Mouse (Mus musculus) spleen, adult 12 weeks (tissue): ENCODE results near the gene Nufip2.
"Not testable (repeated sequence)": the region's sequence is repeated elsewhere in the genome, so short reads cannot be mapped to it uniquely, and the experiment has no call there.

Experiments
- DNase-seq: peaks from one replicate; pipeline ENCODE4 v3.0.0; 2022; ENCODE audit warnings: low spot score

Gene Nufip2

DNA sequence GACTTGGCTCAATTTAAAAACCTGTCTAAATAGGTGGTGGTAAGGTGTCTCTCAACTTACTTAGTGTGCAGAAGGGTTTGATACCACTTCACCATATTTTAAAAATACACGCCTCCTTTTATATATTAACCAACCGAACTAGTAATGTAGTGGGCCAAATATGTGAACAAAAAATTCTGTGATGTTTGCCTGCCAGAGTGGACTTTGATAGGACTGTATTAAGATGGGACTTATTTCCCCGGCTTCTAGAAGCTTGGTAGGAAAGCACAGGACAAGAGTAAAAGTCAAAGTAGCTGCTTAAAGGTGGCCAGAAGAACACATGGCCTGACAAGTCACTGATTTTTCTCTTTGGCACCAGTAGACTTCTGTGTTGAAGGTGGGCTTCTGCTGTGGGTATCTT is 27.8 kb downstream of the Nufip2 start:
- no peak for DNase-seq

DNA sequence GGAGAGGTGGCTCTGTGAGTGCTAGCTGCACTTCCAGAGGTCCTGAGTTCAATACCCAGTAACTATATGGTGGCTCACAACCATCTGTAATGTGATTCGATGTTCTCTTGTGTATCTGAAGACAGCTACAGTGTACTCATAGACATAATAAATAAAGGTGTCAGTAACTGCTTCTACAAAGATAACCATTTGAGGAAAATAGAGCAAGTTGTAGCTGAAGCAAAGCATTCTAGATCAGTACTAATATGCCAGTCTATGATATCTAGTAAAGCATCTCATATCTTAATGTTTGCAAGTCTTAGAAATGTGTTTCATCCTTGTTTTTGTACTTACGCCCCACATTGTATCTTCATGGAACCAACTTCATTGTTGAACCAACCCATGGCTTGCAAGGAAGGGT is 33.1 kb downstream of the Nufip2 start:
- no peak for DNase-seq

DNA sequence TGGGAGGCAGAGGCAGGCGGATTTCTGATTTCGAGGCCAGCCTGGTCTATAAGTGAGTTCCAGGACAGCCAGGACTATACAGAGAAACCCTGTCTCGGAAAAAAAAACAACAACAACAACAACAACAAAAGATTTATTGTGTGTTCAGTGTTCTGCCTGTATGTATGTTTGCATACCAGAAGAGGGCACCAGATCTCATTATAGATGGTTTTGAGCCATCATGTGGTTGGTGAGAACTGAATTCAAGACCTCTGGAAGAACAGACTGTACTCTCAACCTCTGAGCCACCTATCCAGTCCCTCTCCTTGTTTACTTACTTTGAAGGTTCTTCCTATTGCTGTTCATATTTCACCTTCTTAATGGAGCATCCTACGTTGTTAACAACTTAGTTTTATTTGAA is 35.4 kb downstream of the Nufip2 start:
- no peak for DNase-seq

DNA sequence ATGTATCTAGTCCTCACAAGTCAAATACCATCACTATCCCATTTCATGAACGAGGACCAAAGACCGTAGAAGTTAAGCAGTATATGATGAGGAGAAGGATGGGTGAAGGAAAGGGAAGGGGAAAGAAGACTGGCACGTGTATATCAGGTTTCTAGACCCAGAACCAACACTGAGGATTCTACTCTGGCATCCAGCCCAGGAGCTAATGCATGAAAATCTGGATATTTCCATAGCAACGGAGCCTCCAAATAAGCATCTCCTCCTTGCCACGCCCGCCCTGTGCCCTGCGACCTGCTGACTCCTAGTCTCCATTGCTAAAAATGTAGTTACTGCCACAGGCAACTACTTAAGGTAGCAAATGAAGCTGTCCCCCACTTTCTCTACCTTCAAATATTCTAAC is 38.8 kb downstream of the Nufip2 start:
- no peak for DNase-seq

DNA sequence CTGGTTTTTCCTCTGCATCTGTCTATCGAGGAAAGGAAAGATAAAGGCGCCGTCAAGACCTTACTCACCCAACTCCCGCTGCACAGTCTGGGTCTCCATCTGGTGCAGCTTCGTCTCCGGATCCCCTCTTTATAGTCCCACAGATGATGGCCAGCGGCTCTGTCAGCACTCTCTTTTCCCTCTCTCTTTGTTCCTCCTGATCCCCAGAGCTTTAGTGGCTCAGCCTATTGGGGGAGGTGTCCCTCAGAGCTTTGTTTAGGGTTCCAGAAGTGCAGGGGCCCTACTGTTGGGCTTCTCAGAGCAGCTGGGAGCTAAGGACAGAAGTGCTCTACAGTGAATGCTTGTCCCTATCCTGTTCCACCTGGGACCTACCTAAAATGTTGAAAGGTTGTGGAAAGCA is 39.2 kb downstream of the Nufip2 start, which contains the start of gene Cryba1:
TSS of gene Cryba1 (minus strand) at position 101 of the 400 bp plus-strand sequence.
- no peak for DNase-seq

DNA sequence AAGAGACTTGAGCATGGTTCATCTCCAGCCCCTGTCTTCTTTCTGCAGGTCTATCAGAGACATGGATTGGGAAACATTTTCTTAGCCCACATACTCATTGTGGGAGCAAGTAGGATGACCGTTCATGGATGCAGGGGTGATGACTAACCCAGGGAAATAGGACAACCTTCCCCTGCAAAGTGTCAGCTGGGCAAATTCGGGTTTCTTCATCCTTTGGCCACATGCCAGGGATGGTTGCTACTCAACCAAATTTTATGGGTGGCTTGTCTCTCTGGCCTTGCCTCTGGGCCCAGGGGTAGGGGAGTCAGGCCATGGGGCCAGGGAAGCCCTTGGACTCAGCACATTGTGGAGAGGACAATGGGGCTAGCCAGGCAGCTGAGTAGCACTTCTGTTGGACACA is 42.6 kb downstream of the Nufip2 start:
- no peak for DNase-seq

DNA sequence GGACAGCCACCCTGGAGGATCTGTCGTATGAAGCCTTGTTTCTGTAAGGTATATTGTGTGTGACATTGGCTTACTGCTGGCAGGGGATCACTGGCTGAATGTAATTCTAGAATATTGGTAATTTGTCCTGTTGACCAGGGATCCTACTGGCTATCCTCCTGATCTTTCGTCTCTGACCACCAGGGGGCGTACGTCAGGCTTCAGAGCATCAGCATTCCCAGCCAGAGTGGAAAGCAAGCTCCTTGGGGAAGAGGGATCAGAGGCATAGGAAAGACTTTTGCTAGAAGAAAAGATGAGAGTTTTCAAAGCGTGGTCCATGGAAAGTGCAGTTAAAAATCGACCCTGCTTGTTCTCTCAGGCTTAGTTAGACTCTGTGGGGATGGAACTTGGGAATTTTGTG is 51.3 kb downstream of the Nufip2 start:
- DNase-seq, result peak; percentile 56

DNA sequence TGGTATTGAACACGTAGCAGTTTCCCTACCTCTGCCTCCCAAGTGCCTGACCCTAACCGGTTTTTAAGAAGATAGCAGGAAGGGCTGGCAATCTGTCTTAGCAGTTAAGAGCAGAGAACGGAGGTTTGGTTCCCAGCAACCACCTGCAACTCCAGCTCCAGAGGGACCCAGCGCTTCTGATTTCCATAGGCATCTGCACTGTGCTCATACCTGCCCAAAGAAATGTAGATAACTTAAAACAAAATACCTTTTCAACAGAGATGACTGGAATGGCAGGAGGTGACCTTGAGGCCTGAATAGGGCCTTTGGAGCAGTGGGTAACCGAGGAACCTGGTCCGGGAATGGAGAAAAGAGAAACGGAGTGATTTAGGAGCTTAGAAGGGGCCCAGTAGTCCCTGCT is 52.6 kb downstream of the Nufip2 start:
- DNase-seq, result no peak

DNA sequence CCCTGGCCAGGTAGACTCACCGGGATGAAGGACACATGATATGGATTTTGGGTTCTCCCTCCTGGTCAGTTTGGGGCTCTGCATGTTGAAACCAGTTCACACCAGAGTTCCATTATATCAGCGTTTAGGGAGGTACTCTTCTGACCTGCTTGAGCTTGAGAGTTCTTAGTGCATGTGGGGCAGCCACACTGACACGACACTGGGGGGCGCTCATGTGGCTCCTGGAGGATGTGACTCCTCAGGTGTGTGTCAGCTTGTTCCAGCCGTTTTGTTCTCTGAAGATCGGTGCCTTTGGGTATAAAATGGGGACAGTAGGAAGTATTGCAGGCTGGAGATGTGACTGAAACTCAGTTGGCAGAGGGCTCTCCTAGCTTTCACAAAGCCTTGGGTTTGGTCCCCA is 58.0 kb downstream of the Nufip2 start:
- no peak for DNase-seq

DNA sequence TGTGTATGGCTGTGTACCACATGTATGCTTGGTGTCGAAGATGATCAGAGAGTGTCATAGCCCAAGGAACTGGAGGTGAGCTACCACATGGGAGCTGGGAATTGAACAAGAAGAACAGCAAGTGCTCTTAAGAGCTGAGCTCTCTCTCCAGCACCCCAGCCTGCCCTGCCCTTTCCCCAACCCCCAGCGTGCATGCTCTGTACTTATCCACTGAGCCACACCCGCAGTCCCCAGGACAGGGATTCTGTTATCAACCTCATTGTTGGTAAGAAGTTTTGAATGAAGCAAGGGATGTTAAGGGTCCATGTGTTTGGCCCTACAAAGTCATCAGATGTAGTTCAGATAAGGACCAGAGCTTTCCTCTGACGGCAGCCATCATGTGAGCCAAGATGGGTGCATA is 60.7 kb downstream of the Nufip2 start:
- no peak for DNase-seq

DNA sequence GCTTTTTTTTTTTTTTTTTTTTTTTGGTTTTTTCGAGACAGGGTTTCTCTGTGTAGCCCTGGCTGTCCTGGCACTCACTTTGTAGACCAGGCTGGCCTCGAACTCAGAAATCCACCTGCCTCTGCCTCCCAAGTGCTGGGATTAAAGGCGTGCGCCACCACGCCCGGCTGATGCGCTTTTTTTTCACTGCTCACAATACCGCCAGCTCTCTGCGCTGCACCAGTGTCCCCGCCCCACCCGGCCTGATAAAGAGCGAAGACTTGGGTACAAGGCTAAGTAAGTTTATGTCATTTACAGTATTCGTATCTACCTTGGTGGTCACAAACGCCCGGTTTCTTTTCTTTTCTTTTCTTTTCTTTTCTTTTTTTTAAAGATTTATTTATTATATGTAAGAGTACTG is 61.1 kb downstream of the Nufip2 start:
- DNase-seq, result not testable (repeated sequence)

DNA sequence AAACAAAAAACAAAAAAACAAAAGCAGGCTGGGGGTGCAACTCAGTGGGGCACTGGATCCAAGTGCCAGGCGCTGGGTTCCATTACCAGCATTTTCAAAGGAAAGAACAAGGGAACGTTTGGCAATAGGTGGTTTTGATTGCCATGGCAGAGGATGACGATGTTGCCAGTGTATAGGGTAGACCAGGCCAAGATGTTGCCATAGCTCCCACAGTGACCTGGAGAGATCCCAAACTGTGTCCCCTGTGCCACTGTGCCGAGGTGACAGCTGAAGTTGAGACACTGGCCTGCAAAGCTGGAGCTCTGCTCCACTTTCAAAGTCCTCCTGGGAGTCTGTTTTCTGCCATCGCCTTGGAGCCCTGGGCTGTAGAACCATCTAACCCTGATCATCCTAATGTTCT is 63.0 kb downstream of the Nufip2 start:
- no peak for DNase-seq

DNA sequence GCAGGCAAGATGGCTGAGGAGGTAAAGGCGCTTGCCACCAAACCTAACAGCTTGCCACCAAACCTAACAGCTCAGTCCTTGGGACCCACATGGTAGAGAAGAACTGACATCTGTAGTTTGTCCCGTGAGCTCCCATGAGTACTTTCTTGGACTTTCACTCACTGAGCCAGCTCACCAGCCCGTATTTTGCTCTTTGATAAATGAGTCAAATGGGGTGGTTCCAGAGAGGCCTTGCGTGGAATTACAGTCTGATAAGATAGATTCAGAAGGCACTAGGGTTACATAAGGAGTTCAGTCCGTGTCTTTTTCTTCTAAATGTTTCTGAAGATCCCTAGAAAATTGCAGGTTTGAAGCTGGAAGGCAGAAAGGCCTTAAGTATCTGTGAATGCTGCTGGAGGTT is 66.6 kb downstream of the Nufip2 start:
- DNase-seq, result no peak

DNA sequence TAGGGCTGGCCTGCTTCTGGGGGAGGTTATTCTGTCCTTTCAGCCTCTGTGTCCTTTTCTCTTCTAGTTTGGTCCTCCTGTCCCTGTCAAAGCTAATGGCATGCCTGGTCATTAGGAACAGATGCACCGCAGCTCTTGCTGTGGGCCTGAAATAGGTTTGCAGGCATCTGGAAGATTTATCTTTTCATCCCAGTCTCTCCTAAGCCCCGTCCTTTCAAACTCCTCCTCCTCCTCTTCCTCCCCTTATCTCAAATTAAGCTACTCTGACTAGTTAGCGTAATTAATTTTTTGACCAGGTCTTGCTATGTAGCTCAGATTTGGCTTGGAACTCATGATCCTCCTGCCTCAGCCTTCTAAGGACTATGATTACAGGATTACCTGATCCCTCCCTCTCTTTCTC is 67.5 kb downstream of the Nufip2 start:
- no peak for DNase-seq

DNA sequence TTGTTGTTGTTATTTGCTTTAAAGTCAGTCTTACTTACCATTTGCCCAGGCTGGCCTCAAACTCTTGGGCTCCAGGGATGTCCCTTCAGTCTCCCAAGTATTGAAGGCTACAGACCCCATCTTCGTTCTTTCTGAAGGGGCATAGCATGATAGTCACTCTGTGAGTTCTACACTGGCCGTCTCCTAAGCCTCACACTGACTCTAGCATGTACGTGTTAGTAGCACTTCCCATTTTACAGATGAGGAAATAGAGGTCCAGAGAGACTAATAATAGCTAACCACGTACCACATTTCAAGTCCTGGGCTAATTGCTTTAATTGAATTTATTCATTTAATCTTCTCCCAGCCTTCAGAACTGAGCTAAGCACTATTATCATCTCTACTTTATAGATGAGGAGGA is 74.1 kb downstream of the Nufip2 start:
- DNase-seq, result no peak

DNA sequence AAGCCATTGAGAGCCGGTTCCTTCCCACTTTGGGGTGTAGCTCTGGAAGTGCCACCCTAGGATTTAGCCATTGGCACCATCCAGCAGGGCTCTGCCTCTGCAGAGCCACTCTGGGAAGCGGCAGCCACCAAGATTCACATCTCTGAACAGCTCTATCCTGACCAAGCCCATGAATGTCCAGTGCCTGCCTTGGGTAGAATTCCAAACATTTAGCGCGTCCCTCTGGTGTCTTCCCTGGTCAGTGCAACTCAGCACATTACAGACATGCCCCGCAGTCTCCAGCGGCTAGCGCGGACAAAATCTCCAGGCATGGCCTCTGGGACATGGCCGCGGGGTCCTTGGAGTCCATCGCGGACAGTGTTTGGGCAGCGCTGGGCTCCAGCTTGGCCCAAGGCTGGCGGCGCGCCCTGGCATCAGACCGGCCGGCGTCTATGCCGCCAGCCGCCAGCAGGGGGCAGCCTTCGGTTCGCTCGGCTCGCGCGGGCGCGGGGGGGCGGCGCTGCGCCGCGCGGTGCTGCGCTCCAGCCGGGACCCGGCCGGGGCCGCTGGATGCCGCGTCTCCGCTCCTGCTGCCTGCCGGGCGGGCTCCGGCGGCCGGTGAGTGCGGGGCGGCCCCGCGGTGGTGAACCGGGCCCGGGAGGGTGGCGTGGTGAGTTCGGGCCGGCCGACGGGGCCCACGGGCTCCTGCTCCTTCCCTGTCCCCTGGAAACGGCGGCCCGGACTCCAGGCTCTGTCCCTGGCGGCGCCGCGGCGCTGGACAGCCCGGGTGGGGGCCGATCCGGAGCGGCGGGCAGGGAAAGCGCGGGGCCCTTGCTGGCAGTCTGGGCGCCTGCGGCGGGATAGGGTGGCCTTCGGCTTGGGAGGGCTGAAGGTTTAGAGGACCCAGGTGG is 77.1 kb downstream of the Nufip2 start, which contains the start of gene Myo18a:
TSS of gene Myo18a (plus strand) at position 464 of the 890 bp plus-strand sequence.
- peak; percentile 82 for DNase-seq

DNA sequence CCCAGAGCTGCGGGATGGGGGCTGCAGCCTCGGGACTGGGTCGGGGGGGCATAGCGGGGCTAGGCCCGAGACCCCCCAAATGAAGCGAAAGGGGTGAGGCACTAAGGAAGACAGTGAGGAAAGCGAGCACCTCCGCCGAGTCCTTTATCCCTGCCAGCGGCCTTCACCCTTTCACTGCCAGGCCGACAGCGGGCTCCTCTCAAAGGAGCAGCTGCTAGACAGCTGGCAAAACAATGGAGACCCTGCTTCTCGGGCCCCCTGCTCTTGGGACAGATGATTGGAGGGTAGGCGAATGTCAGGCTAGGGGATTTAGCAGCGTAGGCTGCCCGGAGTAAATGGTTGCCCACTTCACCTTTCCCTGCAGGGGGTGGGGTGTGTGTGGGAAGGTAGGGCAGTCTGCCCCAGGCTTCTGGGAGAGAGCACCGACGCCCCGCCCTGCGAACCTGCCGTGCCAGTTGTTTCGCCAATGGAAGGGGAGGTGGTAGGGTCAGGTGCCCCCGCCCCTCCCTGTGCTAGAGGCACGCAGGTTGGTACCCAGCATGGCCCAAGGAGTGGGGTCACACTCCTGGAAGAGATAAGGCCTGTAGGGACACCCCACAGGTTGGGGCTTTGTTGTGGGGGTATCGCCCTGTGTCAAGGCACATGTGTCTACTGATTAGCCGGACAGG is 77.9 kb downstream of the Nufip2 start:
- DNase-seq, result peak; percentile 61

DNA sequence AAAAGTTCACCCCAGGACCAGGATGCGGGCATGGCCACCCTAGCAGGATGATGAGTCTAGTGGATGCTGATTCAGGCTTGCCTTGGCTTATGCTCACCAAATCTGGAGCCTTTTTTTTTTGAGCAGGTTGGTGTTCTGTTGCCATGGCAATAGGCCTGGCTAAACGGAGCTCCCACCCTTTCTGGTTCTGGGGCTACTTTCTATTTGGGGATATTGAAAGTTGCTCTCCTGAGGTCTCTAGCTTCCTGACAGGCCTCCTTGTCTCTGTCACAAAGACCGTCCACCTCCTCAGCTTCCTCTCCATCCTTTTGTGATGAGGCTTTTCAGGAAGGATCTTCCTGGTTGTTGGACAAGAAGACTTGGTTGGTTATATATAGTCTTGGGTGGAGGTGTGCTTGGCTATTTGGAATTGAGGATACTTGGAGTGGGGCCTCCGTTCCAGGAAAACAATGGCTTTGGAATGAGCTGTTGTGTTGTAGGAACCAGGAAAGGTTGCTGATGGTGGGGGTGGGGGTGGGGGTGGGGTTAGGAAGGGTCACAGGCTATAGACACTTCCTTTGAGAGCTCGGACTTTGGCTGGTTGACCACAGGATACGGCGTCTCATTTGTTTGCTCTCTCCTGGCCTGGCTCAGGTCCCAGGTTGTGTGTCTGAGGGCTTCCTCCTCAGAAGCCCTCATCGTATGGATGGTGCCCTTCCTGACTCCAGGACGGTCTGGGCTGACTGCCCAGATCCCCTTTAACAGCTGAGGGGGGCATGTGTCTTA is 78.9 kb downstream of the Nufip2 start:
- no peak for DNase-seq

DNA sequence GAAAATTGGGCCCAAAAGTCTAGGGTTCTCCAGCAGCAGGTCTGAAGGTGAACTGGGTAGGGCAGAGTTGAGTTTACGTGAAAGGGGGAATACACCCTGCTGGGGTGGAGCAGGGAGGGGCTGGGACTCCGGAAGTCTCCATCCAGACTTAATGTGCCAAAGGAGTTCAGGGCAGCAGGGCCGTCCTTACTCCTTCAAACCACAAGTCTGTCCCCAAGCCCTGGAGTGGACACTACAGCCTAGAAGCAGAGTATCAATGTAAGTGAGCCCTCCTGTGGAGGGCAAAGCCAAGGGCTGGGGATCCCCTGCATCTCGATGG is 79.5 kb downstream of the Nufip2 start:
- no peak for DNase-seq

DNA sequence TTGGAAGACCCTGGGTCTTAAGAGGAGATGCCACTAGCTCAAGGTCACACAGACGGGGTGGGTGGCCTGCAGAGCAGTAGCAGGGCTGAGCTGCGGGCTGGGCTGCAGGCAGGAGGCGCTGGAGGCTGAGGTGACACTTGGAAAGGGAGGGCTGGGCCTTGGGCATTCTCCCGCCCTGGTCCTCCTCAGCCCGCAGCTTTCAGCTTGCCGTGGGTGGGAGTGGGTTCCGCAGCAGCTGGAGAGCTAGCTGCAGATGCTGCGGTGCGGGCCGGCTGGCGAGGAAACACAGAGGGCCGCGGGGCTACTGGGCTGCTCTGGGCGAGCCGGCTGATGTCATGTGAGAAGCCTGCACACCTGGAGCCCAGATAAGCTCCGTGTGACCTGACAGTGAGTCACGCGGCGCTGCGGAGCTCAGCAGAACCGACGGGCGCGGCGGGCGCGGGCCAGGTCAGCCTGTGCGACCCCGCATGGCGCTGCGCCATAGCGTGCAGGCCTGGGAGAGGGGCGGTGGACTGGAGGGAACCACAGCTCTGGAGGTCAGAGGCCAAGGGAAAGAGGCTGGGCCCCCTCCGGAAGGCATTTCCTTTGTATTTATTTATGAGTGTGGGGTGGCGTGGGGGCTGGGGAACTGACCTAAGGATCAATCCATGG is 80.5 kb downstream of the Nufip2 start:
- peak; percentile 45 for DNase-seq

DNA sequence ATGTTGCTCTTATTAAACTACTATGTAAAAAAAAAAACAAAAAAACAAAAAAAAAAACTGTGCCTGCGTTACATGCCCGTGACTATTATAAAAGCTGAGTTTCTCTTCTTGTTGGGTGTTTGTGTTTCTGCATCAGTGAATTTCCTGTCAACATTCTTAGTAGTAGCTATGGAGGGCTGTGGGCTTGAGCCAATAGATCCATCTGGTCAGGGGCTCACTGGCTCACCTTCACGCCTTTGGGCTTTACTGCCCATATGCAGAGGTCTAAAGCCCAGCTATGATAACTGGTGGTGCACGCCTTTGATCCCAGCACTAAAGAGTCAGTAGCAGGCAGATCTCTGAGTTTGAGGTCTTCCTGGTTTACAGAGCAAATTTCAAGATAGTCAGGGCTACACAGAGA is 83.5 kb downstream of the Nufip2 start:
- DNase-seq, result no peak

DNA sequence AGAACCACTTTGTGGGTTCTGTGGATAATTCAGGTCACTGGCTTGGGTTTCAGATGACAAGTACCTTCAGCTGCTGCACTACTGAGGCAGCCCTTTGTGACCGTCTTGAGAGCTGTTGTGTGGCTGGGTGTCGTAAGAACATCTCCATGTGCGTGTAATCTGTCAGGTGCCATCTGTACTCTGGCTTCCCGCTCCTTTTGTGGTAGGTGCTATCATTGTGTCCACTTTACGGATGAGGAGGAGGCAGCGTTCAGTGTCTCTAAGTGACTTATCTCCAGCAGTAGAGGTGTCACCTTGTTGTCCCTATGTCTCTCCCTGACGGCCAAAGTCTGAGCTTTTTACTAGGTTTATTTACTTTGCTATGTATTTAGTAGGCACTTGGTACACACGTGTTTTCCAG is 84.4 kb downstream of the Nufip2 start:
- DNase-seq, result no peak
